Mouse (Mus musculus) embryonic facial prominence, embryonic 12.5 days (tissue): ENCODE measurements around the gene Tmem107. TPM values are rescaled to one million over a fixed set of nuclear protein-coding genes. Genes with fewer than 3 reads are reported as not detected.
A peak's percentile ranks its signal among the peaks of the same experiment; 100 is the strongest.

Experiments used
- ATAC-seq: fragments of 200-750 bp; cut with Nextera tagmentation; 2 replicates; pipeline ENCODE4 v1.8.0; 2017; ENCODE audit not compliant: insufficient number of reproducible peaks, insufficient read depth, low FRiP score, low TSS enrichment
- H3K27ac ChIP-seq: fragments of 300-500 bp; sonication (generic); 2 replicates; pipeline ENCODE4 v1.5.1; 2016; ENCODE audit warnings: mild to moderate bottlenecking
- H3K27me3 ChIP-seq: fragments of 300-500 bp; sonication (generic); 2 replicates; pipeline ENCODE4 v1.6.1; 2016; ENCODE audit warnings: mild to moderate bottlenecking, moderate library complexity
- H3K36me3 ChIP-seq: fragments of 300-500 bp; sonication (generic); 2 replicates; pipeline ENCODE4 v1.6.1; 2016; ENCODE audit warnings: mild to moderate bottlenecking
- H3K4me1 ChIP-seq: fragments of 300-500 bp; sonication (generic); 2 replicates; pipeline ENCODE4 v1.6.1; 2016
- H3K4me2 ChIP-seq: fragments of 300-500 bp; sonication (generic); replicated peaks from 2 replicates; pipeline ENCODE4 v1.6.1; 2016; ENCODE audit warnings: mild to moderate bottlenecking, moderate library complexity
- H3K4me3 ChIP-seq: fragments of 300-500 bp; sonication (generic); 2 replicates; pipeline ENCODE4 v1.5.1; 2016; ENCODE audit warnings: mild to moderate bottlenecking
- H3K9ac ChIP-seq: fragments of 300-500 bp; sonication (generic); 2 replicates; pipeline ENCODE4 v1.6.1; 2016; ENCODE audit warnings: mild to moderate bottlenecking, moderate library complexity
- H3K9me3 ChIP-seq: fragments of 300-500 bp; sonication (generic); 2 replicates; pipeline ENCODE4 v1.6.1; 2016; ENCODE audit warnings: mild to moderate bottlenecking, moderate library complexity
- WGBS: fragments of 180-500 bp; shearing (Covaris S2); methylation state at CpG from one replicate; pipeline ENCODE4 v1.1.7; 2016; 5-methylcytosine and 5-hydroxymethylcytosine counted together
- polyA plus RNA-seq: library from polyadenylated mRNA; unstranded; fragments of >200 nt; fragmentation: Nextera tagmentation; extraction: Ambion mirVana; gene quantifications from 2 replicates; pipeline ENCODE4 v1.2.1, GENCODE M21; 2016

Tmem107 gene
- polyA plus RNA-seq, 1 experiment from 2014 or later, result 36.8 TPM

DNA sequence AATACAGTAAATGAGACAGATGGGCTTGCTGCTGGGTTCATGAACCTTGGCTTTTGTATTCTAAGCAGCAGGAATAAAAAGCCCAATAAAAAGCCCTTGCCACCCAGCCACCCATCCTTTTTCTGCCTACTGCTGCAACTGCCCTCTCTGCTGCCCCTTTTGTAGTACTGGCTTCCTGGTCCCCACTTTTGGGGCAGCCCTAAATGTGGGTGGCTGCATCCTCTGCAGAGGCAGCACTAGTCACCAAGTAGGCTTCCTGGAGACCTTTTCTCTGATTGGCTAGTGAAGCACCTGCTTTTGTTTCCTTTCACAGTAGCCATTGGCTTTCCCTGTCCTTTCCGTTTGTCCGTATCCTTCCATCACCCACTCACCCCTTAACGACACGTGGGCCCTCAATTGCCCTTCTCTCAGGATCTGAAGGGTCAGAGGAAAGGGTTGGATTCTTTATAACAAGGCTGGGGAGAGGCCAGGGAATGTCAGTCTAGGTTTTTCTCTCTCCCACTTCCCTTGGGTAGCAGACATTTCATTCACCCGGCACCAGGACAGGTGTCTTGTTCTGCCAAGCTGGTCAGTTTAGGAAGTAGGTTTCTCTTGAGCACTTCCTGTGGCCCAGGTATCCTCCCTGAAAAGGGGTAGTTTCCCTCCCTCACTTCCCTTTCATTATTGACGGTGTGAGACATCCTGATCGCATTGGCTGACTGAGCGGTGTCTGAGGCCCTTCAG, 27.6 kb downstream of the Tmem107 start:
- no peaks in the 10 kb centered on the region for H3K9me3 ChIP-seq
- peaks cover 28% of the 10 kb centered on the region for H3K36me3 ChIP-seq
- peak overlapping the region; percentile 53; the same call in 1 of the 2 replicates for H3K9ac ChIP-seq
- peak overlapping the region; percentile 84 for H3K27ac ChIP-seq
- WGBS, result 25% methylated on average over 8 of the region's 8 CpGs
- peak overlapping the region; percentile 81 for H3K4me2 ChIP-seq
- no peak for ATAC-seq
- H3K4me3 ChIP-seq, result peak overlapping the region; percentile 57
- H3K27me3 ChIP-seq, result no peaks in the 10 kb centered on the region
- H3K4me1 ChIP-seq, result peaks cover 44% of the 10 kb centered on the region

DNA sequence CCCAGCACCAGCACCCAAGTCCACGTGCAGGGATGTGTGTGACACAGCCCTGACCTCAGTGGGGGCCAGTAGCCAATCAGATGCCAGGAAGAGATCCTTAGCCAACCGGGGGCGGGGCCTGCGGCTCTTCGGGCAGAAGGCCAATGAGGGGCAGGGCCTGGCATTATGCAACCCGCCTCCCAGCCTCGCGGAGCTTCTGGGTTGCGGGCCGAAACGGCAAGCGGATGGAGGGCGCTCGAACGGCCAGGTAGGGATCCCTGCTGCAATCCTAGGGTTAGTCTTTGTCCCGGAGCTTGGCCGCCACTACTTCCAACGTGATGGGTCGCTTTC, 28.1 kb downstream of the Tmem107 start:
- Histone ChIP-seq H3K27ac (peak overlapping the region; percentile 86), H3K4me1 (peaks cover 44% of the 10 kb centered on the region), H3K27me3 (no peaks in the 10 kb centered on the region), H3K9me3 (no peaks in the 10 kb centered on the region), H3K36me3 (peaks cover 33% of the 10 kb centered on the region), H3K9ac (peak overlapping the region; percentile 53), H3K4me3 (peak overlapping the region; percentile 47), H3K4me2 (peak overlapping the region; percentile 81)
- WGBS, result under 1% methylated on average over 19 of the region's 19 CpGs
- ATAC-seq, result no peak; the same call in 1 of the 2 replicates

DNA sequence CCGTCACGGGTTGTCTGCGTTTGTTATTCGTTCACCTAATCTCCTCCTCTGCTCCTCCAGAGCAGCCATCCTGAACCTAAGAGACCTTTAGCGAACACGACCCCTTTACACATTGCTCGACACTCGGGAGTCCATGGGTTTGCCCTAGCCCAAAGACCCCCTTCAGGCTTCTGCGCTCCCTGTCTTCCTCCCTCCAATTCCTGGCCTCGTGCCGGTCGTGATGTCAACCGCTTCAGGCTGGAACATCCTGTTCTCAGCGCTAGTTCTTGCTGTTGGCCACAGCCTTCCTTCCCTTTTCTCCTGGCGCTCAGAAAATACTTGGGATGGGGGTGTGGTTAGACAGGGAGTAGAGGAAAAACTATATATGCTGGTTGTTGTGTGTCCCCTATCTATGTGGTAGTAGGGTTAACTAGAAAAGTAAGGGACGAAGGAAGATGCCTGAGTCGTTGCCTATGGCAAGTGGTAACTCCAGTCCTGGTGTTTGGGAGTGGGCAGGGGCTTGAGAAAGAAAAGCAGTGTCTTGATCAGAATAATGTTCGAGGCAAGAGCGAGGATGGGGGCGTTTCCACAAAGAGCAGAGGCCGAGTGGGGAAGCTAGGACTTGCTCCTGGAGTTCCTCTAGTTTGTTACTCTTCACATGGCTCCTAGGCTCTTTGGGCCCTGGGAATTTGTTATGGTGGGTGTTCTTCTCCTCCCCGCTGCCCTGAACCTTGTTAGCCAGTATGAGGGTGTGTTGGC, 28.7 kb downstream of the Tmem107 start:
- H3K27me3 ChIP-seq, result no peaks in the 10 kb centered on the region
- peaks cover 44% of the 10 kb centered on the region for H3K4me1 ChIP-seq
- 1% methylated on average over 22 of the region's 22 CpGs for WGBS
- H3K4me3 ChIP-seq, result peak overlapping the region; percentile 47
- H3K4me2 ChIP-seq, result peak overlapping the region; percentile 81
- H3K36me3 ChIP-seq, result peaks cover 39% of the 10 kb centered on the region
- H3K9me3 ChIP-seq, result no peaks in the 10 kb centered on the region
- peak overlapping the region; percentile 53 for H3K9ac ChIP-seq
- no peak for ATAC-seq
- peak overlapping the region; percentile 86 for H3K27ac ChIP-seq

DNA sequence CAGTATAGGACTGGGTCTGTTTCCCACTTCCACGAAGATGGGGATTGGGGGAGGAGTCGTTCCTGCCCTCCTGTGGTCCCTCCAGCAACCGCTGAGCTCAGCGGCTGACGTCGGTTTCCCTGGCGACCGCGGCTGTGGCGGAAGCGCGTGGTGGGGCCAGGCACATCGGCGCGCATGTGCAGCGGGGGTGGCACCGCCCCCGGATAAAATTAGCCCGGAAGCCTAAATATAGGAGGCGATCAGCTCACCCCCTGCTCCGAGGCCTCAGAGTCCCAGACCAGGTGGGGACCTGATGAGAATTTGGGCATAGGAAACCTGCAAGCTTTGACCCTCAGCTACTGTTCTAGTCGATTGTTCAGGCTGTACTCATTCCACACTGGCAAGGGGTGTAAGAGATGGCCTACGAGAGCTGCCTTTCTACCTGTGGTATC, 29.3 kb downstream of the Tmem107 start:
- peak; percentile 24; the same call in 1 of the 2 replicates for ATAC-seq
- H3K27ac ChIP-seq, result peak overlapping the region; percentile 86
- H3K27me3 ChIP-seq, result no peaks in the 10 kb centered on the region
- peak overlapping the region; percentile 53 for H3K9ac ChIP-seq
- peak overlapping the region; percentile 81 for H3K4me2 ChIP-seq
- peaks cover 45% of the 10 kb centered on the region for H3K36me3 ChIP-seq
- no peaks in the 10 kb centered on the region for H3K9me3 ChIP-seq
- peak overlapping the region; percentile 47 for H3K4me3 ChIP-seq
- peaks cover 44% of the 10 kb centered on the region for H3K4me1 ChIP-seq
- under 1% methylated on average over 23 of the region's 23 CpGs for WGBS

DNA sequence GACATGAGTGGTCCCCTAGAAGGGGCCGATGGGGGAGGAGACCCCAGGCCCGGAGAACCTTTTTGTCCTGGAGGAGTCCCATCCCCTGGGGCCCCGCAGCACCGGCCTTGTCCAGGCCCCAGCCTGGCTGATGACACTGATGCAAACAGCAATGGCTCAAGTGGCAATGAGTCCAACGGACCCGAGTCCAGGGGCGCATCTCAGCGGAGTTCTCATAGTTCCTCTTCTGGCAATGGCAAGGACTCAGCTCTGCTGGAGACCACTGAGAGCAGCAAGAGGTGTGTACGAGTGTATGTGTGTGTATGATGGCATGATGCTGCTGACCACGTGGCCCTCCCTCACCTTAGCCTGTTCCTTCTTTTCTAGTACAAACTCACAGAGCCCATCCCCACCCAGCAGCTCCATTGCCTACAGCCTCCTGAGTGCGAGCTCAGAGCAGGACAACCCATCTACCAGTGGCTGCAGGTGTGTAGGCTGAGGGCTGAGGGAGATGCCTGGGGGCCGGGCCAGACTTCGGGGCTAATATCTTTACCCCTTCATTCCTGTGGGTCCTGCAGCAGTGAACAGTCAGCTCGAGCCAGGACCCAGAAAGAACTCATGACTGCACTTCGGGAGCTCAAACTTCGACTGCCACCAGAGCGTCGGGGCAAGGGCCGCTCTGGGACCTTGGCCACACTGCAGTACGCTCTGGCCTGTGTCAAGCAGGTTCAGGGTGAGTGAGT, 30.2 kb downstream of the Tmem107 start:
- H3K9me3 ChIP-seq, result no peaks in the 10 kb centered on the region
- peak overlapping the region; percentile 86 for H3K27ac ChIP-seq
- H3K27me3 ChIP-seq, result no peaks in the 10 kb centered on the region
- 88% methylated on average over 20 of the region's 20 CpGs for WGBS
- H3K9ac ChIP-seq, result peak overlapping the region; percentile 53; the same call in 1 of the 2 replicates
- peaks cover 44% of the 10 kb centered on the region for H3K4me1 ChIP-seq
- H3K4me3 ChIP-seq, result no peak overlapping the region
- peak overlapping the region; percentile 81 for H3K4me2 ChIP-seq
- ATAC-seq, result no peak
- peaks cover 54% of the 10 kb centered on the region for H3K36me3 ChIP-seq

DNA sequence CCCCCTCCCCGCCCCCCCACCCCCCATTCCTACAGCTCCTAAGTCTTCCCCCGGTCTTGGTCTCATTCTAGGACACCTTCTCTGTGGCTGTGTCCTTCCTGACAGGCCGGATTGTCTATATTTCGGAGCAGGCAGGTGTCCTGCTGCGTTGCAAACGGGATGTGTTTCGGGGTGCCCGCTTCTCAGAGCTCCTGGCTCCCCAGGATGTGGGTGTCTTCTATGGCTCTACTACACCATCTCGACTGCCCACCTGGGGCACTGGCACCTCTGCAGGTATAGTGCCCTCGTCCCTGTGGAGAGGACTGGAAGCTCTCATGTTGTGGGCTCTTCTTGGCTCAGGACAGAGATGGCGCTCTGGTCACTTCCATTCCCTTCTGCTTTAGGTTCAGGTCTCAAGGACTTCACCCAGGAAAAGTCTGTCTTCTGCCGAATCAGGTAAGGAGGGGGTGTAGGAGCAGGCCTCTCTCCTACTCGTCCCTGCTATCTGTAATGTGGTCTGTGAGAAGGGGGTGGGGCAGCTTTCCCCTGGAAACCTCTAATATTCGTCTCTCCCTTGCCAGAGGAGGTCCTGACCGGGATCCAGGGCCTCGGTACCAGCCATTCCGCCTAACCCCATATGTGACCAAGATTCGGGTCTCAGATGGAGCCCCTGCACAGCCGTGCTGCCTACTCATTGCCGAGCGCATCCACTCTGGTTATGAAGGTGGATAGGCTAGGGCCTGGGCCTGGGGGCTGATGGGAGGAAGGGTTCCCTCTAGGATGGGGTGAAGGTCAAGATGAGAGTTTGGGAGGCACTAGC, 31.2 kb downstream of the Tmem107 start:
- ATAC-seq, result no peak
- Histone ChIP-seq H3K27ac (no peak overlapping the region), H3K4me2 (no peak overlapping the region), H3K9me3 (no peaks in the 10 kb centered on the region), H3K27me3 (no peaks in the 10 kb centered on the region), H3K36me3 (peaks cover 64% of the 10 kb centered on the region), H3K4me1 (peaks cover 36% of the 10 kb centered on the region), H3K4me3 (no peak overlapping the region), H3K9ac (no peak overlapping the region)
- WGBS, result 89% methylated on average over 21 of the region's 21 CpGs

DNA sequence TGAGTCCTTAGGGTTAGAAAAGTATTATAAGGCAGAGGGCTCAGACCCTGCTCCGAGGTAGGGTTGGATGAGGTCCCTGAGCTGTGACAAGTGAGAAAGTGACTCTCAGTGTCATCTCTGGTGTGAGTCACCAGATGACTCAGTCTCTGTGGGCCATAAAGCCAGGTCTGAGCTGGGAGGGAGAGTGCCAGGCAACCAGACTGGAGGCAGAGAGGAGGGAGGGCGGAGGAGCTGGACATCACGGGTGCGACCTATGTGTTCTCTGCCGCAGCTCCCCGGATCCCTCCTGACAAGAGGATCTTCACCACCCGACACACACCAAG, 31.8 kb downstream of the Tmem107 start:
- peaks cover 69% of the 10 kb centered on the region for H3K36me3 ChIP-seq
- H3K4me3 ChIP-seq, result no peak overlapping the region
- no peaks in the 10 kb centered on the region for H3K9me3 ChIP-seq
- no peak overlapping the region for H3K4me2 ChIP-seq
- 92% methylated on average over 7 of the region's 7 CpGs for WGBS
- peaks cover 31% of the 10 kb centered on the region for H3K4me1 ChIP-seq
- H3K9ac ChIP-seq, result no peak overlapping the region
- no peak overlapping the region for H3K27ac ChIP-seq
- H3K27me3 ChIP-seq, result no peaks in the 10 kb centered on the region
- ATAC-seq, result no peak

DNA sequence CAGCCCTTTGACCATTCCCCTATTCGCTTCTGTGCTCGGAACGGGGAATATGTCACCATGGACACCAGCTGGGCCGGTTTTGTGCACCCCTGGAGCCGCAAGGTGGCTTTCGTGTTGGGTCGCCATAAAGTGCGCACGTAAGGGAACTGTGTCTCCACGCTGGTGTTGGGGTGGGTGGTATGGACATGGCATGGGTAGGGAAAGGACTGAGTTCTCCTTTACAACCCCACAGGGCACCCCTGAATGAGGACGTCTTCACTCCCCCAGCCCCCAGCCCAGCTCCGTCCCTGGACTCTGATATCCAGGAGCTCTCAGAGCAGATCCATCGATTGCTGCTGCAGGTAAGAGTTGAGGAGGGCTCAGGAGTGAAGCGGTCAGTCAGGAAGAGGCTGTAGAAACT, 32.5 kb downstream of the Tmem107 start:
- Histone ChIP-seq H3K9me3 (no peaks in the 10 kb centered on the region), H3K36me3 (peaks cover 77% of the 10 kb centered on the region), H3K27me3 (no peaks in the 10 kb centered on the region), H3K27ac (no peak overlapping the region), H3K4me1 (peaks cover 23% of the 10 kb centered on the region), H3K4me2 (no peak overlapping the region), H3K9ac (no peak overlapping the region), H3K4me3 (no peak overlapping the region)
- whole genome bisulfite sequencing, result 93% methylated on average over 14 of the region's 14 CpGs
- ATAC-seq, result no peak

DNA sequence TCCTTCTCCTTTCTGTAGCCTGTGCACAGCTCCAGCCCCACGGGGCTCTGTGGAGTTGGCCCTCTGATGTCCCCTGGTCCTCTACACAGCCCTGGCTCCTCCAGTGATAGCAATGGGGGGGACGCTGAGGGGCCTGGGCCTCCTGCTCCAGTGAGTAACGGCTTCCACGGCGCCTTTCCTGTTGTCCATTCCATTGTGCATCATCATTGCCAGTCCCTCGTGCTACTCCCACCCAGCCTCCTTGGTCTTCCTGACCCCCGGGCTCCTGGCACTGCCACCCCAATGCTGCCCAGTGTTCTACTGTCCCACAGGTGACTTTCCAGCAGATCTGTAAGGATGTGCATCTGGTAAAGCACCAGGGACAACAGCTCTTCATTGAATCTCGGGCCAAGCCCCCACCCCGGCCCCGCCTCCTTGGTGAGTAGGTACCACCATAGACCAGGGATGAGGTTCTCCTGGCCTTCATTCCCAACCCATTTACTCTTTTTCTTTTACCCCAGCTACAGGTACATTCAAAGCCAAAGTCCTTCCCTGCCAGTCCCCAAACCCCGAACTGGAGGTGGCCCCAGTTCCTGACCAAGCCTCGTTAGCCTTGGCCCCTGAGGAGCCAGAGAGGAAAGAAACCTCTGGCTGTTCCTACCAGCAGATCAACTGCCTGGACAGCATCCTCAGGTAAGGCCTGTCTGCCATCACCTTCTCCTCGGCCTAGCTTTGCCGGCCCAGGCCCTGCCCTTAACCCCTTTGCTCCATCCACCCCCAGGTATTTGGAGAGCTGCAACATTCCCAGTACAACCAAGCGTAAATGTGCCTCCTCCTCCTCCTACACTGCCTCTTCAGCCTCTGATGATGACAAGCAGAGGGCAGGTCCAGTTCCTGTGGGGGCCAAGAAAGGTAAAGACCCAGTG, 33.2 kb downstream of the Tmem107 start:
- no peak overlapping the region for H3K4me2 ChIP-seq
- H3K4me1 ChIP-seq, result peaks cover 17% of the 10 kb centered on the region
- no peaks in the 10 kb centered on the region for H3K27me3 ChIP-seq
- no peak overlapping the region for H3K9ac ChIP-seq
- H3K9me3 ChIP-seq, result no peaks in the 10 kb centered on the region
- no peak overlapping the region for H3K4me3 ChIP-seq
- H3K27ac ChIP-seq, result no peak overlapping the region
- ATAC-seq, result no peak
- WGBS, result 93% methylated on average over 15 of the region's 15 CpGs
- peaks cover 83% of the 10 kb centered on the region for H3K36me3 ChIP-seq

DNA sequence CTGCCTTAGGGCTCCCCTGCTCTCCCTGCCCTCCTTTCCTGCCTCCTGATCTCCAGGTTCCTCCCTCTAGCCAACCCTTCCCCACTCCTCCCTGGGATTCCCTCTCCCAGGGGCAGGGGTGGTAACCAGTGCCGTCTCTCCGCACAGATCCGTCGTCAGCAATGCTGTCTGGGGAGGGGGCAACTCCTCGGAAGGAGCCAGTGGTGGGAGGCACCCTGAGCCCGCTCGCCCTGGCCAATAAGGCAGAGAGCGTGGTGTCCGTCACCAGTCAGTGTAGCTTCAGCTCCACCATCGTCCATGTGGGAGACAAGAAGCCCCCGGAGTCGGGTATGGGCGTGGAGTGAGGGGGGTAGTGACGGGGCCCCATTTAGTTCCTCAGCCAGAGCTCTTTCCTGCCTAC, 33.9 kb downstream of the Tmem107 start:
- H3K27ac ChIP-seq, result no peak overlapping the region
- no peak for ATAC-seq

More for the DNA sequence above, 33.9 kb downstream of the Tmem107 start:
- Histone ChIP-seq H3K4me2 (no peak overlapping the region), H3K4me3 (no peak overlapping the region), H3K36me3 (peaks cover 90% of the 10 kb centered on the region), H3K9me3 (no peaks in the 10 kb centered on the region), H3K4me1 (peaks cover 11% of the 10 kb centered on the region), H3K9ac (no peak overlapping the region), H3K27me3 (no peaks in the 10 kb centered on the region)
- WGBS, result 91% methylated on average over 14 of the region's 14 CpGs
